Mouse (Mus musculus) heart, embryonic 14.5 days (tissue): Measurements from ENCODE around the gene Cnmd. TPM values are rescaled to one million over a fixed set of nuclear protein-coding genes. Genes with fewer than 3 reads are reported as not detected.

Experiments
- ATAC-seq: fragments of 200-750 bp; cut with Nextera tagmentation; 2 replicates; pipeline ENCODE4 v1.8.0; 2017; ENCODE audit warnings: low read depth, moderate TSS enrichment; ENCODE audit not compliant: insufficient number of reproducible peaks, insufficient read depth, low FRiP score
- H3K27ac ChIP-seq, 2 experiments: fragments of 200-500 bp in 1 of 2; fragments of 300-500 bp in 1 of 2; sonication (generic) in 1 of 2; replicated peaks in 1 of 2; 2 replicates each; pipeline ENCODE4 v1.5.1; 2012 to 2014; ENCODE audit warnings: low read depth in 2 of 2, low read length in 2 of 2, control low read depth in 1 of 2, mild to moderate bottlenecking in 1 of 2, mixed read lengths in 1 of 2; ENCODE audit not compliant: control insufficient read depth in 1 of 2, insufficient read depth in 1 of 2
- H3K27me3 ChIP-seq: fragments of 300-500 bp; sonication (generic); 2 replicates; pipeline ENCODE4 v1.6.1; 2014; ENCODE audit warnings: mild to moderate bottlenecking, low read length, control low read depth; ENCODE audit not compliant: control insufficient read depth, insufficient read depth
- H3K36me3 ChIP-seq: fragments of 300-500 bp; sonication (generic); 2 replicates; pipeline ENCODE4 v1.6.1; 2014; ENCODE audit warnings: mild to moderate bottlenecking, control low read depth, low read length, mixed read lengths; ENCODE audit not compliant: control insufficient read depth, insufficient read depth
- H3K4me1 ChIP-seq, 2 experiments: fragments of 200-500 bp in 1 of 2; fragments of 300-500 bp in 1 of 2; sonication (generic) in 1 of 2; 2 replicates each; pipeline ENCODE4 v1.6.1; 2012 to 2014; ENCODE audit warnings: low read length in 2 of 2, control low read depth in 1 of 2, mixed read lengths in 1 of 2; ENCODE audit not compliant: control insufficient read depth in 2 of 2, insufficient read depth in 2 of 2
- H3K4me2 ChIP-seq: fragments of 300-500 bp; sonication (generic); 2 replicates; pipeline ENCODE4 v1.6.1; 2014; ENCODE audit warnings: mild to moderate bottlenecking, low read length
- H3K4me3 ChIP-seq, 2 experiments: fragments of 200-500 bp in 1 of 2; fragments of 300-500 bp in 1 of 2; sonication (generic) in 1 of 2; 2 replicates each; pipeline ENCODE4 v1.5.1; 2012 to 2014; ENCODE audit warnings: low read length in 2 of 2, mild to moderate bottlenecking in 2 of 2, control low read depth in 1 of 2, low read depth in 1 of 2, moderate library complexity in 1 of 2; ENCODE audit not compliant: control insufficient read depth in 1 of 2, insufficient read depth in 1 of 2
- H3K9ac ChIP-seq: fragments of 300-500 bp; sonication (generic); 2 replicates; pipeline ENCODE4 v1.6.1; 2014; ENCODE audit warnings: mild to moderate bottlenecking, low read length
- H3K9me3 ChIP-seq: fragments of 300-500 bp; sonication (generic); 2 replicates; pipeline ENCODE4 v1.6.1; 2016; ENCODE audit warnings: low read length, control low read depth; ENCODE audit not compliant: control insufficient read depth
- WGBS: fragments of 180-500 bp; shearing (Covaris S2); extraction: QIAGEN DNeasy Blood & Tissue Kit; methylation state at CpG from one replicate; pipeline ENCODE4 v1.1.7; 2014; 5-methylcytosine and 5-hydroxymethylcytosine counted together
- polyA plus RNA-seq: library from polyadenylated mRNA; unstranded; fragments of >200 nt; fragmentation: Nextera tagmentation; extraction: Ambion mirVana; gene quantifications from 2 replicates; pipeline ENCODE4 v1.2.1, GENCODE M21; 2014

Gene Cnmd
- polyA plus RNA-seq, 1 experiment from 2014 or later: 3.8 TPM

GRCm38 (mm10) chr14:79589401-79589800, 72.6 kb downstream of the Cnmd start:
- WGBS: 87% methylated on average over 6 of the region's 6 CpGs
- Histone ChIP-seq H3K27ac (no peak overlapping the region), H3K27me3 (no peaks in the 10 kb centered on the region), H3K9ac (no peak overlapping the region), H3K36me3 (peaks cover 5% of the 10 kb centered on the region), H3K4me2 (peak overlapping the region; percentile 81), H3K4me3 (no peak overlapping the region), H3K4me1 (peaks cover 5 to 16% of the 10 kb centered on the region in 2 experiments), H3K9me3 (no peaks in the 10 kb centered on the region)
- no peak for ATAC-seq

GRCm38 (mm10) chr14:79588534-79588951, 73.4 kb downstream of the Cnmd start:
- WGBS: 75% methylated on average over 9 of the region's 9 CpGs
- H3K27ac ChIP-seq: no peak overlapping the region

GRCm38 (mm10) chr14:79587852-79588229, 74.1 kb downstream of the Cnmd start:
- H3K4me2 ChIP-seq: peak overlapping the region; percentile 81
- peak overlapping the region; percentile 64 to 84 for H3K4me3 ChIP-seq
- peak overlapping the region; percentile 74 to 98 for H3K27ac ChIP-seq
- H3K4me1 ChIP-seq: peaks cover 5 to 16% of the 10 kb centered on the region in 2 experiments
- peak overlapping the region; percentile 85 for H3K9ac ChIP-seq
- under 1% methylated on average over 9 of the region's 9 CpGs for WGBS
- no peak for ATAC-seq
- no peaks in the 10 kb centered on the region for H3K27me3 ChIP-seq
- H3K9me3 ChIP-seq: no peaks in the 10 kb centered on the region
- peaks cover 5% of the 10 kb centered on the region; the same call in 1 of the 2 replicates for H3K36me3 ChIP-seq

More at GRCm38 (mm10) chr14:79588534-79588951, 73.4 kb downstream of the Cnmd start:
- Histone ChIP-seq H3K27me3 (no peaks in the 10 kb centered on the region), H3K9me3 (no peaks in the 10 kb centered on the region), H3K36me3 (no peaks in the 10 kb centered on the region; the same call in 1 of the 2 replicates), H3K4me2 (peak overlapping the region; percentile 81), H3K9ac (peak overlapping the region; percentile 85), H3K4me1 (peaks cover 5 to 16% of the 10 kb centered on the region in 2 experiments), H3K4me3 (peak overlapping the region; percentile 26 to 84; a peak in 3 of 4 replicates)
- ATAC-seq: no peak

Other genes with a start within 250 kb of the Cnmd start
- gene Kbtbd7, start 235.7 kb downstream of the Cnmd start, polyA plus RNA-seq: 9.4 and 10.8 TPM in 2 replicates
- 1.4 and 1.7 TPM in 2 replicates for gene Kbtbd6, start 210.3 kb downstream of the Cnmd start, polyA plus RNA-seq
- 11.0 and 12.0 TPM in 2 replicates for gene Elf1, start 181.0 kb downstream of the Cnmd start, polyA plus RNA-seq
- gene Wbp4, start 180.7 kb downstream of the Cnmd start, polyA plus RNA-seq: 27.0 and 29.2 TPM in 2 replicates
- 111 and 122 TPM in 2 replicates for gene Sugt1, start 74.5 kb downstream of the Cnmd start, polyA plus RNA-seq
- 0.12 TPM in 1 of 2 replicates, not detected in the other for gene Pcdh8, start 109.1 kb upstream of the Cnmd start, polyA plus RNA-seq